Mouse (Mus musculus) effector memory CD4-positive, alpha-beta T cell, adult 5 months (primary cell): ENCODE data around the gene Baiap2l1. TPM values are rescaled to one million over a fixed set of nuclear protein-coding genes. Genes with fewer than 3 reads are reported as not detected.

Experiments
- polyA plus RNA-seq: library from polyadenylated mRNA; unstranded; fragments of 100-300 nt; shearing (Covaris generic); gene quantifications from one replicate; pipeline ENCODE4 v1.2.1, GENCODE M21; 2017

Baiap2l1 gene
- 0.49 TPM for polyA plus RNA-seq

DNA sequence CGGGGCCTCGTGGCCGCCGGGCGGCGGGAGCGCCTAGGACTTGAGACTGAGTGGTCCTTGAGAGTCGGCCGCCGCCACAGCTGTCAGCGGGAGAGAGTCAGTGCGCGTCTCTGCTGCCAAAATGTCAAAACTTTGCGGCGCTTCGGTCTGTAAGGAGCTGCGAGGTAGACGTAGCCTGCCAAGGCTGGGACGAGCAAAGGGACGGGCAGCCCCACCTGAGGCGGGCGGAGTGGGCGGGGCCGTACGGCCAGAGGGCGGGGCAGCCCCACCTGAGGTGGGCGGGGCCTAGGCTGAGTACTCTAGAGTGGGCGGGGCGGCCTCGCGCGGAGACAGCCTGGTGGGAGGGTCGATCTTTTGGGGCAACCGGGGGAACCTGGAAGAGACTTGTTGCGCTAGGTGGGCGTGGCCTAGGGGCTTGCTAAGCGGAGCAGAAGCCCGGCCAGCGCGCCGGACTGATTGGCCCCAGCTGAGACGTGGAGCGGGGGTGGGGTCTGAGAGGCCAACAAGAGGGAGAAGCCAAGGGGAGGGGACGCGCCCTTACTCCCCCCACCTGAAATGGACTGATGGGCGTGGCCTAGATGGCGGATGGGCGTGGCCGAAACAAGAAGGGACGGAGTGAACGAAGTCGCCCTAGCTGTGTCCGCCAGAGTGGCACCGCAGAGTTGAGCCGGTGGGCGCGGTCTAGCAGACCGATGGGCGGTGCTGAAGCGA, at the start of gene Baiap2l1:
Gene Baiap2l1 (minus strand): TSS at position 232 of the 711 bp plus-strand sequence.

GRCm38 (mm10) chr5:144243901-144244487, 113.9 kb downstream of the Baiap2l1 start, which contains the start of gene Bri3:
Gene Bri3 (plus strand): TSS chr5:144244437.

GRCm38 (mm10) chr5:144223503-144223862, 134.4 kb downstream of the Baiap2l1 start, which contains the start of gene Tecpr1:
Gene Tecpr1 (minus strand): TSS chr5:144223615.

Other genes starting within 250 kb of the Baiap2l1 start
- gene Bhlha15, start 167.8 kb downstream of the Baiap2l1 start, polyA plus RNA-seq: not detected
- 207 TPM for gene Tecpr1, start 134.5 kb downstream of the Baiap2l1 start, polyA plus RNA-seq
- gene Bri3, start 113.7 kb downstream of the Baiap2l1 start, polyA plus RNA-seq: 7.7 TPM
- gene Nptx2, start 187.8 kb upstream of the Baiap2l1 start, polyA plus RNA-seq: not detected